Mouse (Mus musculus): ENCODE data around the gene Fmc1. TPM values are rescaled to one million over a fixed set of nuclear protein-coding genes. Genes with fewer than 3 reads are reported as not detected.
"Not testable (repeated sequence)": the region's sequence is repeated elsewhere in the genome, so short reads cannot be mapped to it uniquely, and the experiment has no call there.

Gene Fmc1
- polyA plus RNA-seq, 1 experiment from 2014 or later: 148 TPM

- Histone ChIP-seq H3K4me2 (replicated peaks; ENCODE audit: low read depth, low read length) (peak overlapping the region; percentile 60), H3K4me1 (ENCODE audit: control insufficient read depth, insufficient read depth, low read length) (peaks cover 4% of the 10 kb centered on the region; the same call in 1 of the 2 replicates), H3K9me3 (ENCODE audit: control insufficient read depth, low read depth, low read length) (no peaks in the 10 kb centered on the region), H3K27me3 (ENCODE audit: control insufficient read depth, insufficient read depth, low read length) (no peaks in the 10 kb centered on the region), H3K36me3 (ENCODE audit: control insufficient read depth, insufficient read depth, low read length) (no peaks in the 10 kb centered on the region), H3K9ac (replicated peaks; ENCODE audit: low read depth, low read length) (peak overlapping the region; percentile 36), H3K4me3 (ENCODE audit: low read depth, low read length) (peak overlapping the region; percentile 80), H3K27ac (ENCODE audit: low read length) (peak overlapping the region; percentile 96)
- ATAC-seq (ENCODE audit: insufficient number of reproducible peaks, insufficient read depth, low FRiP score, low read depth): peak; percentile 23; the same call in 1 of the 2 replicates
- WGBS: 7% methylated on average over 25 of the region's 25 CpGs
Measured at GRCm38 (mm10) chr6:38532500-38533420, 542 bp upstream of the Fmc1 start.

GRCm38 (mm10) chr6:38534640-38535365 is 1.5 kb downstream of the Fmc1 start:
- H3K9me3 ChIP-seq (ENCODE audit: control insufficient read depth, low read depth, low read length): no peaks in the 10 kb centered on the region
- peak overlapping the region; percentile 80 for H3K4me3 ChIP-seq (ENCODE audit: low read depth, low read length)
- under 1% methylated on average over 53 of the region's 53 CpGs for WGBS
- H3K4me1 ChIP-seq (ENCODE audit: control insufficient read depth, insufficient read depth, low read length): peaks cover 4% of the 10 kb centered on the region; the same call in 1 of the 2 replicates
- peak overlapping the region; percentile 57 for H3K4me2 ChIP-seq (replicated peaks; ENCODE audit: low read depth, low read length)
- peak; percentile 80 for ATAC-seq (ENCODE audit: insufficient number of reproducible peaks, insufficient read depth, low FRiP score, low read depth)
- H3K27ac ChIP-seq (ENCODE audit: low read length): peak overlapping the region; percentile 97
- no peaks in the 10 kb centered on the region for H3K27me3 ChIP-seq (ENCODE audit: control insufficient read depth, insufficient read depth, low read length)
- peak overlapping the region; percentile 68 for H3K9ac ChIP-seq (replicated peaks; ENCODE audit: low read depth, low read length)
- no peaks in the 10 kb centered on the region for H3K36me3 ChIP-seq (ENCODE audit: control insufficient read depth, insufficient read depth, low read length)

GRCm38 (mm10) chr6:38535366-38535690 is 2.0 kb downstream of the Fmc1 start:
- Histone ChIP-seq H3K4me3 (ENCODE audit: low read depth, low read length) (peak overlapping the region; percentile 80), H3K4me1 (ENCODE audit: control insufficient read depth, insufficient read depth, low read length) (peaks cover 4% of the 10 kb centered on the region; the same call in 1 of the 2 replicates), H3K4me2 (replicated peaks; ENCODE audit: low read depth, low read length) (peak overlapping the region; percentile 57), H3K9me3 (ENCODE audit: control insufficient read depth, low read depth, low read length) (no peaks in the 10 kb centered on the region), H3K9ac (replicated peaks; ENCODE audit: low read depth, low read length) (peak overlapping the region; percentile 68), H3K36me3 (ENCODE audit: control insufficient read depth, insufficient read depth, low read length) (no peaks in the 10 kb centered on the region), H3K27ac (ENCODE audit: low read length) (peak overlapping the region; percentile 97), H3K27me3 (ENCODE audit: control insufficient read depth, insufficient read depth, low read length) (no peaks in the 10 kb centered on the region)
- ATAC-seq (ENCODE audit: insufficient number of reproducible peaks, insufficient read depth, low FRiP score, low read depth): no peak
- WGBS: 4% methylated on average over 9 of the region's 9 CpGs

- Histone ChIP-seq H3K4me2 (replicated peaks; ENCODE audit: low read depth, low read length) (peak overlapping the region; percentile 57), H3K9me3 (ENCODE audit: control insufficient read depth, low read depth, low read length) (no peaks in the 10 kb centered on the region), H3K9ac (replicated peaks; ENCODE audit: low read depth, low read length) (no peak overlapping the region), H3K27ac (ENCODE audit: low read length) (no peak overlapping the region; the same call in 1 of the 2 replicates), H3K36me3 (ENCODE audit: control insufficient read depth, insufficient read depth, low read length) (no peaks in the 10 kb centered on the region), H3K27me3 (ENCODE audit: control insufficient read depth, insufficient read depth, low read length) (no peaks in the 10 kb centered on the region), H3K4me1 (ENCODE audit: control insufficient read depth, insufficient read depth, low read length) (peaks cover 4% of the 10 kb centered on the region; the same call in 1 of the 2 replicates), H3K4me3 (ENCODE audit: low read depth, low read length) (peak overlapping the region; percentile 80)
- ATAC-seq (ENCODE audit: insufficient number of reproducible peaks, insufficient read depth, low FRiP score, low read depth): no peak
- 83% methylated on average over 1 of the region's 1 CpGs for WGBS
Measured at GRCm38 (mm10) chr6:38535788-38536187, 2.5 kb downstream of the Fmc1 start.

- not testable (repeated sequence) for H3K9me3 ChIP-seq (ENCODE audit: control insufficient read depth, low read depth, low read length); H3K27me3 ChIP-seq (ENCODE audit: control insufficient read depth, insufficient read depth, low read length); H3K27ac ChIP-seq (ENCODE audit: low read length); H3K4me3 ChIP-seq (ENCODE audit: low read depth, low read length); H3K9ac ChIP-seq (replicated peaks; ENCODE audit: low read depth, low read length); H3K4me1 ChIP-seq (ENCODE audit: control insufficient read depth, insufficient read depth, low read length); H3K36me3 ChIP-seq (ENCODE audit: control insufficient read depth, insufficient read depth, low read length); ATAC-seq (ENCODE audit: insufficient number of reproducible peaks, insufficient read depth, low FRiP score, low read depth); H3K4me2 ChIP-seq (replicated peaks; ENCODE audit: low read depth, low read length)
- 90% methylated on average over 4 of the region's 5 CpGs for WGBS
Measured at GRCm38 (mm10) chr6:38544141-38544540, 10.8 kb downstream of the Fmc1 start.

- H3K9me3 ChIP-seq (ENCODE audit: control insufficient read depth, low read depth, low read length); H3K36me3 ChIP-seq (ENCODE audit: control insufficient read depth, insufficient read depth, low read length); H3K27ac ChIP-seq (ENCODE audit: low read length); H3K27me3 ChIP-seq (ENCODE audit: control insufficient read depth, insufficient read depth, low read length); H3K4me3 ChIP-seq (ENCODE audit: low read depth, low read length); H3K9ac ChIP-seq (replicated peaks; ENCODE audit: low read depth, low read length); H3K4me1 ChIP-seq (ENCODE audit: control insufficient read depth, insufficient read depth, low read length); H3K4me2 ChIP-seq (replicated peaks; ENCODE audit: low read depth, low read length); ATAC-seq (ENCODE audit: insufficient number of reproducible peaks, insufficient read depth, low FRiP score, low read depth): not testable (repeated sequence)
- 87% methylated on average over 2 of the region's 2 CpGs for WGBS
Measured at GRCm38 (mm10) chr6:38547005-38547404, 13.7 kb downstream of the Fmc1 start.

- H3K27ac ChIP-seq (ENCODE audit: low read length): no peak overlapping the region
- WGBS: 61% methylated on average over 1 of the region's 1 CpGs
- no peak overlapping the region for H3K9ac ChIP-seq (replicated peaks; ENCODE audit: low read depth, low read length)
- no peaks in the 10 kb centered on the region for H3K36me3 ChIP-seq (ENCODE audit: control insufficient read depth, insufficient read depth, low read length)
- no peaks in the 10 kb centered on the region for H3K9me3 ChIP-seq (ENCODE audit: control insufficient read depth, low read depth, low read length)
- H3K4me2 ChIP-seq (replicated peaks; ENCODE audit: low read depth, low read length): no peak overlapping the region
- H3K4me1 ChIP-seq (ENCODE audit: control insufficient read depth, insufficient read depth, low read length): 0 out of 2 replicates have a peak, but pooled peaks cover 4% of the 10 kb centered on the region
- no peaks in the 10 kb centered on the region for H3K27me3 ChIP-seq (ENCODE audit: control insufficient read depth, insufficient read depth, low read length)
- no peak overlapping the region for H3K4me3 ChIP-seq (ENCODE audit: low read depth, low read length)
- ATAC-seq (ENCODE audit: insufficient number of reproducible peaks, insufficient read depth, low FRiP score, low read depth): no peak
Measured at GRCm38 (mm10) chr6:38547707-38548106, 14.4 kb downstream of the Fmc1 start.

GRCm38 (mm10) chr6:38548595-38548994 is 15.3 kb downstream of the Fmc1 start:
- H3K9me3 ChIP-seq (ENCODE audit: control insufficient read depth, low read depth, low read length); H3K9ac ChIP-seq (replicated peaks; ENCODE audit: low read depth, low read length); H3K4me2 ChIP-seq (replicated peaks; ENCODE audit: low read depth, low read length); H3K4me1 ChIP-seq (ENCODE audit: control insufficient read depth, insufficient read depth, low read length); H3K27me3 ChIP-seq (ENCODE audit: control insufficient read depth, insufficient read depth, low read length); H3K27ac ChIP-seq (ENCODE audit: low read length); ATAC-seq (ENCODE audit: insufficient number of reproducible peaks, insufficient read depth, low FRiP score, low read depth); H3K36me3 ChIP-seq (ENCODE audit: control insufficient read depth, insufficient read depth, low read length); H3K4me3 ChIP-seq (ENCODE audit: low read depth, low read length): not testable (repeated sequence)
- WGBS: 92% methylated on average over 7 of the region's 7 CpGs
